Mouse (Mus musculus) liver, postnatal 0 days (tissue): Measurements from ENCODE around the gene Samd14. TPM values are rescaled to one million over a fixed set of nuclear protein-coding genes. Genes with fewer than 3 reads are reported as not detected.

Experiments used
- ATAC-seq: fragments of 200-750 bp; cut with Nextera tagmentation; 2 replicates; pipeline ENCODE4 v1.8.0; 2017; ENCODE audit warnings: mild to moderate bottlenecking, moderate library complexity
- DNase-seq: peaks from one replicate; pipeline ENCODE4 v3.0.0-alpha.2; 2016
- H3K27ac ChIP-seq: fragments of 300-500 bp; sonication (generic); 2 replicates; pipeline ENCODE4 v1.5.1; 2014; ENCODE audit warnings: antibody characterized with exemption, moderate library complexity, mild to moderate bottlenecking, low read depth
- H3K27me3 ChIP-seq: fragments of 300-500 bp; sonication (generic); 2 replicates; pipeline ENCODE4 v1.6.1; 2014; ENCODE audit warnings: low read length, control low read depth, mixed read lengths; ENCODE audit not compliant: insufficient read depth
- H3K36me3 ChIP-seq: fragments of 300-500 bp; sonication (generic); replicated peaks from 2 replicates; pipeline ENCODE4 v1.6.1; 2014; ENCODE audit warnings: mild to moderate bottlenecking, control low read depth, low read length, moderate library complexity, mixed read lengths; ENCODE audit not compliant: insufficient read depth
- H3K4me1 ChIP-seq: fragments of 300-500 bp; sonication (generic); 2 replicates; pipeline ENCODE4 v1.6.1; 2014; ENCODE audit warnings: antibody characterized with exemption, mild to moderate bottlenecking, control low read depth; ENCODE audit not compliant: insufficient read depth
- H3K4me2 ChIP-seq: fragments of 300-500 bp; sonication (generic); 2 replicates; pipeline ENCODE4 v1.6.1; 2014; ENCODE audit warnings: low read depth, mild to moderate bottlenecking, low read length, moderate library complexity, mixed read lengths
- H3K4me3 ChIP-seq: fragments of 300-500 bp; sonication (generic); 2 replicates; pipeline ENCODE4 v1.5.1; 2014; ENCODE audit warnings: low read depth, low read length
- H3K9ac ChIP-seq: fragments of 300-500 bp; sonication (generic); replicated peaks from 2 replicates; pipeline ENCODE4 v1.6.1; 2014; ENCODE audit warnings: mild to moderate bottlenecking, moderate library complexity
- H3K9me3 ChIP-seq: fragments of 300-500 bp; sonication (generic); 2 replicates; pipeline ENCODE4 v1.6.1; 2016; ENCODE audit warnings: mild to moderate bottlenecking, control low read depth, low read length, mixed read lengths
- CTCF ChIP-seq: sonication (generic); IDR thresholded peaks from 2 replicates; pipeline ENCODE4 v1.5.1; 2016; ENCODE audit warnings: antibody characterized with exemption, low read depth
- EP300 ChIP-seq: IDR thresholded peaks from 2 replicates; pipeline ENCODE4 v1.6.1; 2016; ENCODE audit warnings: antibody characterized with exemption, low read depth, mild to moderate bottlenecking
- WGBS: fragments of 180-500 bp; shearing (Covaris S2); extraction: QIAGEN DNeasy Blood & Tissue Kit; methylation state at CpG from one replicate; pipeline ENCODE4 v1.1.7; 2014; ENCODE audit not compliant: insufficient replicate concordance; 5-methylcytosine and 5-hydroxymethylcytosine counted together
- polyA plus RNA-seq: library from polyadenylated mRNA; unstranded; fragments of >200 nt; fragmentation: Nextera tagmentation; extraction: Ambion mirVana; gene quantifications from 2 replicates; pipeline ENCODE4 v1.2.1, GENCODE M21; 2015

Gene Samd14
- polyA plus RNA-seq, 1 experiment from 2014 or later: 16.1 TPM

DNA sequence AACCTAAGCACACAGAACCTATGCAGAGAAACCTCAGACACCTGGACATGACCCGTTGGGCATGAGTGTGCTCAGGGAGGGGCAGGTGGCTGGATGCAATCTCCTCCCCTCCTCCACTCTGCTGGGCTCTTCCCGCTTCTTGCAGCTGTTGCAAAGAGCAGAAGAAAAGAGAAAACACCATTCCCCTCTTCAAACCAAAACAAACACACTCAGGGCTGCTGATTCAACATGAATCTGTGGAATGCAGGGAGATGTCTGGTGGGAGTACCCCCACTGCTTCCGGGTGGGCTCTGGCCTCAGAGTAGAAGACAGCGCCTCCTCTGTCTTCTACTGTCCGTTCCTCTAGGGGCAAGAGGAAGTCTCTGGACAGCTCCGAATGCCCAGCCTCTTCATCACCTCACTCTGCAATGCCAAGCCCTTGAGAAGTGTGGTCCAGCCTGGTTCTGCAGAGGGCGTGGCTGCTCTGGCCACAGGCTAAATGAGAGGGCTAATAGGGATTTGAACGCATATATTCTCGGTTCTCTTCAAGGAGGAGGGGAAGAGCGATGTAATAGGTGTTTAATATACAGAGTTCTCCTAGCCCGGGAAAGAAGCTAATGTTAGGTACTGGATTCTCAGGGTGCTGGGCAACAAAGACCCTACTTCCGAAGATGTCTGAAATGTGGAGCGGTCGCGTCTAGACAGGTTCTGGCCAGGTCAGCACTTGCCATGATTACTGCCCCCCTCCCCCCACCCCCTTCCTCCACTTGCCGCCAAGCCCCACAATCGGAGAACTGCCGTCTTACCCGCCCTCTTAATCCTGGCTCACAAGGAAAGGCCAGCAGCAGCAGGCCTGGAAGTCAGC is 65.7 kb downstream of the Samd14 start:
- WGBS: 8% methylated on average over 19 of the region's 19 CpGs
- H3K36me3 ChIP-seq: no peaks in the 10 kb centered on the region
- H3K4me1 ChIP-seq: peaks cover 14% of the 10 kb centered on the region; the same call in 1 of the 2 replicates
- H3K4me2 ChIP-seq: peak overlapping the region; percentile 65
- no peak for DNase-seq
- H3K27ac ChIP-seq: no peak overlapping the region
- no peak for TF ChIP-seq EP300
- TF ChIP-seq CTCF: no peak; the same call in 1 of the 2 replicates
- peak overlapping the region; percentile 41 for H3K9ac ChIP-seq
- H3K9me3 ChIP-seq: no peaks in the 10 kb centered on the region
- no peak for ATAC-seq
- peak overlapping the region; percentile 50 for H3K4me3 ChIP-seq
- H3K27me3 ChIP-seq: peaks cover 39% of the 10 kb centered on the region

Other genes starting within 250 kb of the Samd14 start
- not detected in 2 replicates for gene Tmem92, start 227.2 kb upstream of the Samd14 start, polyA plus RNA-seq
- gene Col1a1, start 73.7 kb upstream of the Samd14 start, polyA plus RNA-seq: 29.8 and 37.8 TPM in 2 replicates
- gene Hils1, start 42.3 kb upstream of the Samd14 start, polyA plus RNA-seq: not detected in 2 replicates
- gene Sgca, start 33.6 kb upstream of the Samd14 start, polyA plus RNA-seq: 0.13 and 0.96 TPM in 2 replicates
- 5.7 and 6.1 TPM in 2 replicates for gene Ppp1r9b, start 18.8 kb upstream of the Samd14 start, polyA plus RNA-seq
- gene Pdk2, start 31.5 kb downstream of the Samd14 start, polyA plus RNA-seq: 16.2 and 17.3 TPM in 2 replicates
- gene Itga3, start 66.9 kb downstream of the Samd14 start, polyA plus RNA-seq: 0.97 and 1.0 TPM in 2 replicates
- gene Dlx3, start 110.2 kb downstream of the Samd14 start, polyA plus RNA-seq: not detected in 2 replicates
- 0.08 and 0.17 TPM in 2 replicates for gene Dlx4, start 136.4 kb downstream of the Samd14 start, polyA plus RNA-seq